Comparison of ENCODE assay signal across 18 mouse cellular contexts in the genomic region with DNA sequence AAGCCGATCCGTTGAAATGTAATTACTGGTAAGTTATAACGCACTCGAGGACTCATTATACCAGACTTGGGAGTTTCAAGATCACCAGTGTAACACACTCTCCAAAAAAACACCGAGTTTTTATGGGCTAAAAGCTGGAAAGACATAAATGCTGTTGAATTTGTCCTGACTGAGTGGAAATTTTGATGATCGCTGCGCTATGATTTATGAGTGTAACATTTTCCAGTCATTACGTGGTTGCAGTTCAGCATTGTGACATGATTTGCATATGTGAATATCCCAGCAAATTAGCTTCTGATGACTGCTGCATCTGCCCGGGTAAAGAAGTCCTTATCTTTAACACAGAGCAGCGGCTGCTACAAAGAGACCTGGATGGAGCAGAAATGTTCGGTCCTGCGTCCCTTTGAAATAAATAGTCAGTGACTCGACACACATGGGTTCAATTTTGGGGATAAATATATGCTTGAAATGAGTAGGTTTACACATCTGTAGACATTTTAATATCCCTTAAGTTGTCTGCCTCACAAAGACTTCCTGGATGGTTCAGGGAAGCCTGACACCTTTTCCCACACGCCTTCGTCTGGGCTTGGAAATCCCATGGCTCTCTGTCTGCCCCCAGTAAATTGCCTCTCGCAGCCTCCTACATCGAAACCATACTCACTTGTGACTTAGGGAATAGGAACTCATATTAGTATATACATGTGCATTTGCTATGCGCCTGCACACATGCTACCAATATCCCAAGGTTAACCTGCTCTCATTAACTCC.
DNase-seq lines count a peak whose midpoint lies in the region; ATAC-seq lines count a peak whose summit lies in the region.
"Had no signal": no experiment of that assay in that cellular context is flagged by ENCODE, and none has a peak within 500 bp of the region (broad histone marks: within the 10 kb centered on the region; RNA-seq: fewer than 3 reads in every experiment).

No protein-coding gene starts in this region.

- no peaks in the 10 kb centered on the region for H3K27me3 ChIP-seq in embryonic facial prominence, embryonic 11.5 days (ENCODE audit: control insufficient read depth, insufficient read depth, low read length)
- no peaks in the 10 kb centered on the region for H3K27me3 ChIP-seq in embryonic facial prominence, embryonic 15.5 days
- H3K27me3 ChIP-seq in limb, embryonic 15.5 days, result no peaks in the 10 kb centered on the region; the same call in 1 of the 2 replicates
- H3K27me3 ChIP-seq: kidney, embryonic 15.5 days had no signal

- H3K9me3 ChIP-seq in embryonic facial prominence, embryonic 11.5 days (replicated peaks; ENCODE audit: control insufficient read depth, low read length), result no peaks in the 10 kb centered on the region
- no peaks in the 10 kb centered on the region for H3K9me3 ChIP-seq in embryonic facial prominence, embryonic 15.5 days (replicated peaks)
- H3K9me3 ChIP-seq in limb, embryonic 15.5 days, result no peaks in the 10 kb centered on the region
- H3K9me3 ChIP-seq: forebrain, embryonic 10.5 days; kidney, embryonic 15.5 days had no signal

- 49% methylated on average over 18 of the region's 18 CpGs for WGBS in embryonic facial prominence, embryonic 11.5 days
- WGBS in embryonic facial prominence, embryonic 15.5 days, result 42% methylated on average over 18 of the region's 18 CpGs
- WGBS in limb, embryonic 15.5 days, result 16% methylated on average over 18 of the region's 18 CpGs

- no peak for ATAC-seq in embryonic facial prominence, embryonic 11.5 days (replicated peaks; ENCODE audit: insufficient number of reproducible peaks, low FRiP score, low TSS enrichment, low read depth)
- ATAC-seq in embryonic facial prominence, embryonic 15.5 days (ENCODE audit: insufficient number of reproducible peaks, low FRiP score, low TSS enrichment, low read depth), result no peak
- no peak for ATAC-seq in limb, embryonic 15.5 days (ENCODE audit: insufficient number of reproducible peaks, low FRiP score, low TSS enrichment, low read depth)

- no peaks in the 10 kb centered on the region for H3K36me3 ChIP-seq in embryonic facial prominence, embryonic 11.5 days (replicated peaks; ENCODE audit: control insufficient read depth, insufficient read depth, low read depth, low read length)
- no peaks in the 10 kb centered on the region for H3K36me3 ChIP-seq in embryonic facial prominence, embryonic 15.5 days
- H3K36me3 ChIP-seq in limb, embryonic 15.5 days, result no peaks in the 10 kb centered on the region
- H3K36me3 ChIP-seq: forebrain, embryonic 10.5 days; G1E; kidney, embryonic 15.5 days had no signal

- H3K4me1 ChIP-seq in embryonic facial prominence, embryonic 11.5 days (ENCODE audit: control insufficient read depth, insufficient read depth, low read length), result no peaks in the 10 kb centered on the region
- peaks cover 3% of the 10 kb centered on the region; the same call in 1 of the 2 replicates for H3K4me1 ChIP-seq in embryonic facial prominence, embryonic 15.5 days
- H3K4me1 ChIP-seq in limb, embryonic 15.5 days, result 0 out of 2 replicates have a peak, but pooled peaks cover 7% of the 10 kb centered on the region
- H3K4me1 ChIP-seq: forebrain, embryonic 10.5 days; kidney, embryonic 15.5 days had no signal

- H3K4me2 ChIP-seq in embryonic facial prominence, embryonic 11.5 days (ENCODE audit: low read depth, low read length), result no peak overlapping the region
- peak overlapping the region; percentile 21 for H3K4me2 ChIP-seq in embryonic facial prominence, embryonic 15.5 days (replicated peaks)
- H3K4me2 ChIP-seq in limb, embryonic 15.5 days, result peak overlapping the region; percentile 32
- H3K4me2 ChIP-seq: kidney, embryonic 15.5 days; liver, embryonic 11.5 days; midbrain, embryonic 11.5 days had no signal

- H3K27ac ChIP-seq in embryonic facial prominence, embryonic 11.5 days (replicated peaks; ENCODE audit: low read depth, low read length), result no peak overlapping the region
- no peak overlapping the region for H3K27ac ChIP-seq in embryonic facial prominence, embryonic 15.5 days (replicated peaks)
- no peak overlapping the region for H3K27ac ChIP-seq in limb, embryonic 15.5 days
- H3K27ac ChIP-seq: forebrain, embryonic 10.5 days; kidney, embryonic 15.5 days had no signal

- H3K4me3 ChIP-seq in embryonic facial prominence, embryonic 11.5 days (ENCODE audit: low read depth, low read length), result no peak overlapping the region
- H3K4me3 ChIP-seq in embryonic facial prominence, embryonic 15.5 days (replicated peaks), result no peak overlapping the region
- H3K4me3 ChIP-seq in limb, embryonic 15.5 days, result no peak overlapping the region
- H3K4me3 ChIP-seq: forebrain, embryonic 10.5 days; kidney, embryonic 15.5 days had no signal

- DNase-seq in kidney, postnatal 14 days, result peak; percentile 3
- DNase-seq in kidney, adult 11 months, result no peak
- DNase-seq in embryonic facial prominence, embryonic 11.5 days (ENCODE audit: low spot score), result peak; percentile 74
- no peak for DNase-seq in cerebellum, postnatal 14 days
- no peak for DNase-seq in testis, postnatal 10 days (ENCODE audit: low spot score)
- DNase-seq: cerebellum, adult 9-10 months; gastrocnemius, postnatal 25 days; lung, adult 2 months; lung, postnatal 4 days; right cerebral cortex, postnatal 14 days; thymus, postnatal 25 days had no signal

- no peak overlapping the region for H3K9ac ChIP-seq in embryonic facial prominence, embryonic 11.5 days (replicated peaks; ENCODE audit: low read length)
- H3K9ac ChIP-seq in embryonic facial prominence, embryonic 15.5 days, result no peak overlapping the region
- no peak overlapping the region for H3K9ac ChIP-seq in limb, embryonic 15.5 days
- H3K9ac ChIP-seq: kidney, embryonic 15.5 days had no signal

Comparison
In these comparisons a context has a peak if more than half of its experiments do, and no peak if none do; other contexts are left out.
1. DNase-seq: peak in kidney, postnatal 14 days (single experiment) and embryonic facial prominence, embryonic 11.5 days (single experiment); none in kidney, adult 11 months (single experiment), cerebellum, postnatal 14 days (0 of 2) and testis, postnatal 10 days (single experiment).